Mouse (Mus musculus) layer of hippocampus, adult 2 months (tissue): Measurements from ENCODE around the gene Pex14. TPM values are rescaled to one million over a fixed set of nuclear protein-coding genes. Genes with fewer than 3 reads are reported as not detected.

Experiments
- DNase-seq, 2 experiments: peaks; one replicate each; pipeline ENCODE4 v3.0.0; 2022; ENCODE audit warnings: low spot score in 2 of 2
- H3K27ac ChIP-seq: fragments of 200-600 bp; 2 replicates; pipeline ENCODE4 v1.8.1; 2022
- H3K4me3 ChIP-seq: fragments of 200-600 bp; 2 replicates; pipeline ENCODE4 v1.8.1; 2022; ENCODE audit warnings: mild to moderate bottlenecking
- CTCF ChIP-seq: fragments of 200-600 bp; conservative IDR thresholded peaks from 2 replicates; pipeline ENCODE4 v1.8.1; 2022; ENCODE audit warnings: antibody characterized with exemption, mild to moderate bottlenecking, moderate library complexity
- total RNA-seq, 2 experiments: library from RNA; stranded (reverse); gene quantifications; 2 replicates each; pipeline ENCODE4 v1.2.3; 2021

Pex14 gene
- total RNA-seq, 2 experiments from 2014 or later, result 47.8 to 48.5 TPM

- no peak for DNase-seq
- no peak overlapping the region for H3K4me3 ChIP-seq
- no peak for TF ChIP-seq CTCF
- H3K27ac ChIP-seq, result no peak overlapping the region
Measured at GRCm38 (mm10) chr4:148923414-148923813, 176.3 kb downstream of the Pex14 start.

DNA sequence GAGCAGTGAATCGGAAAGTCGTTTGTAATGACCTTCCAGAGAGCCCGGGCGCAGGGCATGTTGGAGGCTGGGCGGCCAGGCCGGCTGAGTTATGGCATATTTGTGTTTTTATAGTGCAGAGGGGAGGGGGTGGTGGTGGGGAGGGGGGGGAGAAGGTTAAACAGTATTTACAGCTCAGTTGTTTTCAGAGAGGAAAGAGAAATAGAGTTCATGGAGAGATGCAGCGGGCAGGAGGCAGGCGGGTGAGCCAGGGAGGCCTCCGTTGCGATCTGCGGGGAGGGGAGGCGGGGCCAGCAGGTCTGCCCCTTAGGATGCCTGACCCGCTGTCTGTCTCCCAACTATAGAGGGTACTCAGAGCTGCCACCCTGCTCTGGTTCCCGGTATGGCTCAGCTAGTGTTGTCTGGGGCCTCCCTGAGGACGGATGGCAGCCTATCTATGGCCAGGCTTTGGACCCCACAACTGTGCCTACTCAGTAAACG, 177.4 kb downstream of the Pex14 start:
- DNase-seq, result no peak
- Histone ChIP-seq H3K27ac (no peak overlapping the region), H3K4me3 (peak overlapping the region; percentile 37; the same call in 1 of the 2 replicates)
- 0 out of 2 replicates have a peak, but pooled peaks have one; percentile 7 for TF ChIP-seq CTCF

DNA sequence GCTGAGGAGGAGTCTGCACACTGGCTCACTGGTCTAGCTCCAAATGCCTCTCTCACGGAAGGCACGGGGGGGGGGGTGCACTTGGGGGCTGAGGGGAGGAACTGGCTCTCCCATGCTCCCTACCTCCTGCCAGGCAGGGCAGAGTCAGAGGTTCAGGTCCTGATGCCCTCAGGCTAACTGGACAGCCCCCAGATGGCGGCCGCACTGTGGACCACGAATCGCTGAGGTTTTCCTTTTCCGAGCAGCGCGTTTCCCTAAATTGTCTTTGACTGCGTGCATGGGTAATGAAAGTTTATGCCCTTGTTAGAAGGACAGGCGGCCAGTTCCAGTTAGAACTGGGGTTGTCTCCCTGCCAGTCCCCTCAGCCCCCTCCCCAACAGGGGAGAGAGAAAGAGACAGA, 179.1 kb downstream of the Pex14 start:
- DNase-seq, result no peak
- Histone ChIP-seq H3K27ac (no peak overlapping the region), H3K4me3 (no peak overlapping the region)
- TF ChIP-seq CTCF, result no peak

- TF ChIP-seq CTCF, result no peak
- no peak for DNase-seq
- no peak overlapping the region for H3K27ac ChIP-seq
- no peak overlapping the region for H3K4me3 ChIP-seq
Measured at GRCm38 (mm10) chr4:148918707-148919447, 180.8 kb downstream of the Pex14 start.

DNA sequence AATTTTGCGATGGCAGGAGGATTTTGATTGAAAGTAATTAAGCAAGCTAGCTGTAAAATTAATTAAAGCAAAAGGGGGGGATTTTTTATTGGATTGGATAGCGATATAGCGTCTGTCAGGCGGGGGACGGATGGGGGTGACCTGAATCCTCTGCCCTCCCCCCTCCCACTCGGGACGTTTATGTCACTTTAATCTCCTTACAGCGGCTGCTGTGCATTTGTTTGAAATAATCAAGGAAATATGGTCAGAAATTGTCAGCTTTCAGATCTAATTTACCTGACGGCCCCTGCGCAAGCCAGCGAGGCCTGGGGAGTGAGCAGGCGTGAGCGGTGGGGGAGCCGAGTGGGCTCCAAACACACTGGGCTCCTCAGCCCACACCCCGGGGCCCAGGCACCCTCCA, 183.8 kb downstream of the Pex14 start:
- TF ChIP-seq CTCF, result no peak
- DNase-seq, result no peak
- Histone ChIP-seq H3K27ac (no peak overlapping the region), H3K4me3 (no peak overlapping the region)

- no peak overlapping the region for H3K27ac ChIP-seq
- no peak for TF ChIP-seq CTCF
- peak in 1 of 2 experiments; percentile 17 for DNase-seq
Measured at GRCm38 (mm10) chr4:148914863-148915622, 184.6 kb downstream of the Pex14 start.

GRCm38 (mm10) chr4:148912826-148913590, 186.7 kb downstream of the Pex14 start:
- DNase-seq, result no peak

More at GRCm38 (mm10) chr4:148914863-148915622, 184.6 kb downstream of the Pex14 start:
- no peak overlapping the region for H3K4me3 ChIP-seq

DNA sequence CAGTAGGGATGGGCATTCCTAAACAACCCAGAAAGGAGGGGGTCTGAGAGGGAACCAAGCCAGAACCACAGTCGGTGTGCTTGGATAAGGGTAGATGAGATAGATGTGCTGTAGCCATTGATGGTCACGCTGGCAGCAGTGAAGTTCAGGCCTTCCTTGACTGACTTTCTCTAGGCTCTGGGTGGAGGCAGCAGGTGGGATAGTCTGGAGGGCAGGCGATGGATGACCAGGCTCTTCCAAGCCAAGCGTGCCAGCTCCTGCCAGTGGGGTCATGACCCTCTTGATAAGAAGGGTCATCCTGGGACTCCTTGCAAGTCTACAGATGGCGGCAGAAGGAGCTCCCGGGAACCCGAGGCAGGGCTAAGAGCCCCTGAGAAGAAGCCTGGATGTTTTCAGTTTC, 187.5 kb downstream of the Pex14 start:
- no peak for DNase-seq
- H3K4me3 ChIP-seq, result no peak overlapping the region
- TF ChIP-seq CTCF, result no peak
- no peak overlapping the region for H3K27ac ChIP-seq

More at GRCm38 (mm10) chr4:148912826-148913590, 186.7 kb downstream of the Pex14 start:
- H3K4me3 ChIP-seq, result no peak overlapping the region
- no peak for TF ChIP-seq CTCF
- no peak overlapping the region for H3K27ac ChIP-seq

Other genes starting within 250 kb of the Pex14 start
- 10 to 100 TPM; 47.8 to 54.2 TPM for gene Dffa, start 4.3 kb upstream of the Pex14 start, total RNA-seq
- 10 to 100 TPM; 11.0 to 14.7 TPM for gene Cort, start 26.9 kb upstream of the Pex14 start, total RNA-seq
- 10 to 100 TPM; 19.3 to 27.1 TPM for gene Cenps, start 37.8 kb upstream of the Pex14 start, total RNA-seq
- 10 to 100 TPM; 30.8 to 32.0 TPM for gene Pgd, start 66.9 kb upstream of the Pex14 start, total RNA-seq
- 100 to 1,000 TPM; 403 to 414 TPM for gene Kif1b, start 207.8 kb upstream of the Pex14 start, total RNA-seq